Mouse (Mus musculus): ENCODE results near the gene Stpg2. TPM values are rescaled to one million over a fixed set of nuclear protein-coding genes. Genes with fewer than 3 reads are reported as not detected.

Stpg2 gene
- polyA plus RNA-seq, 1 experiment from 2014 or later = not detected

DNA sequence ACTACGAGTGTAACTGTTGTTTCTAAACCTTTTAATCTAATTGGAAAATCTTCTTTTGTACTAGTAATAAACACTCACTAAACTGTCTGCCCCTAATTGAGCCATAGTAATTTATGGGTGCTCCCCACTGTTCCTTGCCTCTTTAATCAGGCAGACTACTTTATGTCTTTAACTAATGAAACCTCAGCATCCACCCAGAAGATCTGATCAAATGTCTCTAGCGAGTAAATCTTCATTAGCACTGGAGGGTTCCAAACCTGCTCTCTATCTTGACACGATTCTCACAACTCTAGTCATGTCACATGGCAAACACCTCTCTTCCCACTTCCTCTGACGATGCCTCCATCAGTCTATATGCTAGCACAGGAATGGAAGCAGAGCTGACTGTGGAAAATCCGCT lies 523.8 kb downstream of the Stpg2 start:
- DNase-seq (ENCODE audit: low spot score) = no peak

DNA sequence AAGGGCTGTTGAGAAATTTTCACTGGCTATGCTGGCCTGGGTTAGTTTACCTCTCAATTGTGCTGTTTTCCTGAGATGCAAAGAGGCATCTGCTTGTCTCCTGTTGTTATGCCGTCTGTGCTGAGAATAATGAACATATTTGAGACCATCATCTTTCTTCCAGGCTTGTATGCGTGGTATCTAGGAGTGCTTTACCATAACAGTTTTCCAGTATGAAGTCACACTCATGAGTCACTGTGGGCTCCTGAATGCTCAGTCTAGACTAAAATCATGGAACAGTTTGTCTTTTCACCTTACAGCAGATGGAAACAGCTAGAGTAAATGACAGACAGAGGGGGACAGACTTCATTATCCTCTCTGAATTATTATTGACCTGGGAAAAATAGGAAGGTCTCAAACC lies 527.7 kb downstream of the Stpg2 start:
- no peak for DNase-seq (ENCODE audit: low spot score)

DNA sequence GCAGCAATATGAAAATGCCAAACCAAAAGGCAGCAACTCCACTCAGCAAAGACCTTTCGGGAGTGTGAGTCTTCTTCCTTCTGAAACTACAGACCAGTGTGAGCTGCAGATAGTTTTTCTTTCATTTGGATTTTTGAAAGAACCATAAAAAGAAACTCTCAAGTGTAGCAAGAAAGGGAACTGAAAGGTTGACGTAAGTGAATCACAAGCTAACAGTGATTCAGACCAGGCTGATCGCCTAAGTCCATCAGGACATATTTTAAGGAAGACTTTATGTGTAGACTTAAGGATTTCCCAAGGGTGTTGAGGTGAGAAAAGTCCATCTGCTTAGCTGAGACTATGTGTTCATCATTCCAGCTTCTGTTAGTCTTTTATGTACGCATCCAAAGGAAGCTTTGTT lies 533.9 kb downstream of the Stpg2 start:
- no peak for DNase-seq (ENCODE audit: low spot score)

Other genes with a start within 250 kb of the Stpg2 start
- 37.7 TPM in 2 replicates for gene Rap1gds1, start 130.5 kb upstream of the Stpg2 start, polyA plus RNA-seq (2015; fragmentation: Nextera tagmentation; extraction: Ambion mirVana)